Mouse (Mus musculus) adrenal gland, adult (tissue): ENCODE data around the gene Cnot11.

Experiments
- DNase-seq, 2 experiments: peaks; one replicate each; pipeline ENCODE4 v3.0.0; 2022 to 2023; ENCODE audit warnings: low spot score in 1 of 2; ENCODE audit not compliant: inconsistent age in 2 of 2

The Cnot11 gene

DNA sequence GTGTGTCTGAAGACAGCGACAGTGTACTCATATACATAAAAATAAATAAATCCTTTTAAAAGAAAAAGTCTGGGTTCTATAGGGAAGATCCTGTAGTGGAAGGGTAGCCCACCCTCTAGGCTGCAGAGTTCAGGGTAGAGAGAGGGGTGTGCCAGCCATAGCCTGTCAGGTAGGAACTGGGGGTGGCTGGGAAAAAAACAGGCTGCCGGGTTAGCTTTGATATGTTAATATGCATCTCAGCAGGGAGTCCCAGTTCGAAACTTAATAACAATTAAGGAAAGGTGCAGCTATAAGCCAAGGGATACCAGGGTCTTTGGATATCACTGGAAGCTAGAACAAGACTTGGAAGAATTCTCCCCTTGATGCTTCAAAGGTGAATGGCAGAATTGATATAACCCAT, 875 bp upstream of the Cnot11 start:
- DNase-seq = no peak

DNA sequence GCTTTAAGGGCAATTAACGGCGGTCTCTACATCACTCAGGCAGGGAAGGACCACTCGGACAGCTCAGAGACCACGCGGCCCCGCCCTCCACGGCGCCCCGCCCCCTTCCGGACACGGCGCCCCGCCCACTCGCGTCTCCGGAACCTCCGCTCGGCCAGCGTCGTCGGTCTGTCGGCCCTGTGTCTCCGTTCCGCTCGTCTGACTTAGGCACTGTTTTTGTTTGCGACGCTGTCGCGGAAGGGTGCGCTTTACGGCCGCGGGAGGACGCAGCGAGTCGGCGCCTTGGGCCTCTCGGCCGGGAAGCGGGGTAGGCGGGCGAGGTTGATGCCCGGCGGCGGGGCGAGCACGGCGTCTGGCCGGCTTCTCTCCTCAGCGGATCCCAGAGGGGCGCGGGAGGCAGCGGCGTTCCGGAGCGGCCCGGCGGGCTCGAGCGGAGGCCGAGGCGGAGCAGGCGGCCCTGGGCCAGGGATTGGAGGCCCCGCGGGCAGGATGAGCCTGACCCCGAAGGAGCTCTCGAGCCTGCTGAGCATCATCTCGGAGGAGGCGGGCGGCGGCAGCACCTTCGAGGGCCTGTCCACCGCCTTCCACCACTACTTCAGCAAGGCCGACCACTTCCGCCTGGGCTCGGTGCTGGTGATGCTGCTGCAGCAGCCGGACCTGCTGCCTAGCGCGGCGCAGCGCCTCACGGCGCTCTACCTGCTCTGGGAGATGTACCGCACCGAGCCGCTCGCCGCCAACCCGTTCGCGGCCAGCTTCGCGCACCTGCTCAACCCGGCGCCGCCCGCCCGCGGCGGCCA, 921 bp downstream of the Cnot11 start:
- DNase-seq = peak; percentile 98 to 99

DNA sequence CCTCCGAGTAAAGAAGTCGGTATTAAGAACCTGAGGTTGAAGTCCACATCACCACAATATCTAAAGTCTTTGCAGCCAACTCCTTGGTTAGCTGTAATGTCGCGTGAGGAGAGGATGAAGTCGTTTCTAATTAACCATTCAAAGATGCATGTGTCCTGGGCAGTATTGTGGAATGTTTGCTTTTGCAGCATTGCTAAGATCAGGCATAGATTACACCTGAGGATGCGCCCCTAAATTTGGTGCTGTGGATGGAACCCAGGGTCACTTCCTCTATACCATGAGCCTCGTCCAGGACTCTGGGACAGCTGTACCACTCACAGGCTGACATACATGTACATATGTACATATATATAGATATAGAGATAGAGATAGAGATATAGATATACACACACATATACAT, 1.9 kb downstream of the Cnot11 start:
- no peak for DNase-seq

DNA sequence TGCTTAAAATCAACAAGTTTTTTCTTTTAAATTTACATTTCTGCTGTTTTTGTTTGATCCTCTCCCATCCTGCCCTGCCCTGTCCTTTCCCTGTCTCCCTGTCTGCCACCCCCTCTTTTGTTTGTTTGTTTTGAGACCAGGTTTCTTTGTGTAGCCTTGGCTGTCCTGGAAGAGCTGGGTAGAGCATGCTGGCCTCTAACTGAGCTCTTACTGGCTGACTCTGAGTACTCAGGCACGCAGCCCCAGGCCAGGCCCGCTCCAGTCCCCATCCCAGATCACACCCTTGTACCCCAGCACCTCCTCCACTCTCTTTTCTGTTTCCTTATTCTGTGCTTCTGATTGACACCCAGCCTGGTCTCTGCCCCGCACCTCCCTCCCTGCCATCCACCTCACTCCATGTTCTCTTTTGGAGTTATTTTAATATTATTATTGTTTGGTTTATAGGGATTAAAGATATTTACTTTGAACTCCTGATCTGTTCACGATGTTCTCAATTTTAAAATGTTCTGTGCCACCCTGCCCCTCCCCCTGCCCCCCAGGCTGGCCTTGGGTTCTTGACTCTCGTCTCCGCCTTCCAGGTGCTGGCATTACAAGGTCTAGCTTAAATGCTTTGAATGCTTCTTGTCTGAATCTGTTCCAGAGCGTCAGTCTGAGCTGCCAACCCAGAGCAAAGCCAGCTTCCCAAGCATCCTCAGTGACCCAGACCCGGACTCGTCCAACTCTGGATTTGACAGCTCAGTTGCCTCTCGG, 3.0 kb downstream of the Cnot11 start:
- DNase-seq = peak; percentile 45 to 57

DNA sequence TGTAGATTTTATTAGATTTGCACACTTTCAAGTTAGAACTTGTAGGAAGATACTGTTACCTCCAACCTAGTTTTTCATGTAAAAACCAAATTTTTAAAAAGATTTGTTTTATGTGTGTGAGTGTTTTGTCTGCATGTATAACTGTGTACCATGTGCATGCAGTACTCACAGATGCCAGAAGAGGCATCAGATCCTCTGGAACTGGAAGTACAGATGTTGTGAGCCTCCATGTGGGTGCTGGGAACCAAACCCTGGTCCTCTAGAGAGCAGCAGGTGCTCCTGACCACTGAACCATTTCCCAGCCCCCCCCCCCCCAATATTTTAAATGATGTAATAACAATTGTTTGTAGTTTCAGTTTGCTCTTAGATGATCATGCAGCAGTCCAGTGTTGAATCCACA, 5.8 kb downstream of the Cnot11 start:
- no peak for DNase-seq

DNA sequence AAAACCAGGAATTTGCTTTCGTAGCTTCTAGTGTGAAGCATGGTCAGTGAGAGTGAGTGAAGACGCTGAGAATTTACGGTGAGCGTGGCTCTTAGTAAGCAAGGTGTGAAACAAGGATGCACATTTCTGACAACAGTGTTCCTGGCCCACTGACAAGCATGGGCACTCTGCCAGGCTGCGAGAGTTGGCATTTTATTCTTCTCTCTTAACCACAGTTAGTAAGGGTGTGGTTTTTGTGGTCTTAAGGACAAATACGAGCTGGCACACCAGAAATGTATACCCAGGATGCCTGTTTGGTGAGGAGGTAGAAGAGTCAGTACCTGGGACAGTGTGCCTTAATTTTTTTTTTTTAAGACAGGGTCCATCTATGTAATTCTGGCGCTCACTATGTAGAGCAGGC, 10.8 kb downstream of the Cnot11 start:
- DNase-seq = no peak

DNA sequence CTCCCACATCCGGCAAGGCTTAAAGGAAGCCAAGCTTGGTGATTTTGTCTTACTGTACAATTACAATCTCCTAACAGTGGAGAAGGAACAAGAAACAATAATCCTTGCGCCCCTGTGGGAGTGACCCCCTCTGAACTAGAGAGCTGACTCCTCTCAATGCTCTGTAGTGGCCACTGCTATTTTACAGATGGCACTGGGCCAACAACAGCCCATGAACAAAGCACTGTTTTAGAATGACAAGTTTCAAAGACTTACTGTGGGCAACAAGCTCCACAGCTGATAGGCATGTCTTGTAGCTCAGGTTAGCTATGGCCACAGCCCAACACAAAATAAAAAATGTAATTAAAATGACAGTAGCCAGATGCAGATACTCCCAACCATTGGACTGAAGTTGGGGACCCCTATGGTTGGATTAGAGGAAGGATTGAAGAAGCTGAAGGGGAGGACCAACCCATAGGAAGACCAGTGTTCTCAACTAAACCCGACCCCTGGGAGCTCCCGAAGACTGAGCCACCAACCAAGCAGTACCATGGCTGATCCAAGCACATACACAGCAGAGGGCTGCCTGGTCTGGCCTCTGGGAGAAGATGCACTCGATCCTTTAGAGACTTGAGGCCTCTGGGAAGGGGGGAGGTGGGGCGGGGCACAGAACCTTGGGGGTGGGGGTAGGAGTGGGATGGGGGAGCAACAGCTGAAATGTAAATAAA, 11.5 kb downstream of the Cnot11 start:
- DNase-seq = no peak

DNA sequence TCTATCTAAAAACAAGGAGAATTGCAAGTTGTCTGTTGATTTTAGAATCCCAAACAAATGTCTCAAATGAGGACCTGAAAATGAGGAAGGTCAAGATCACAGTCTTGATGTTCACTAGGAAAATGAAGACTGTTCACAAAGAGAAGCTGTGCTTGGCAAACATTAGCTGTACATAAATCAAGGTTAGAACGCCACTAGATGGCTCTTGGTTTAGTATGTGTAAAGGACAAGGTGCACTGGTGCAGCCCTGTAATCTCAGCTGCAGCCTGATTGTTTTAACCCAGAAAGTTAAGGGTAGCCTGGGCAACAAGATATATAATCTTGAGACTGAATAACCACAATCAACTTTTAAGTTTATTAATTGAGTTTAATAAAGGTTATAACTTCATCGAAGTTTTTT, 12.4 kb downstream of the Cnot11 start:
- no peak for DNase-seq

DNA sequence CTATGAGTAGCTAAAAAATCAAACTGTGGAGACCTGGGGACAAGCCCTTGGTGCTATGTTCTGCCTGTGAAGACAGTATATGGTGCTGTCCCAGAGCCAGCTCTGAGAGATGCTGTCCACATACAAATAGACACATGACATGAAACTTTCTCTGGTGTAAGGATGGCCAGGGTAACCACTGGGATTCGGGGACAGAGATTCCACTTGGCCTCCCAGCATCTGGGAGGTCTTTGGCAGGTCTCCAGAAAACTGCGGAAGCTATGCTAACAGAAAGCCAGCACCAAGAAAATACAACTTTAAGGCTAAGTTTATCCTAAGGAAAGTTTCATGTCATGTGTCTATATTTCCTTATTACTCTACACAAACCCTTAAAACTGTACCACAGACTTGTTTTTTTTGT, 15.0 kb downstream of the Cnot11 start:
- DNase-seq = no peak

DNA sequence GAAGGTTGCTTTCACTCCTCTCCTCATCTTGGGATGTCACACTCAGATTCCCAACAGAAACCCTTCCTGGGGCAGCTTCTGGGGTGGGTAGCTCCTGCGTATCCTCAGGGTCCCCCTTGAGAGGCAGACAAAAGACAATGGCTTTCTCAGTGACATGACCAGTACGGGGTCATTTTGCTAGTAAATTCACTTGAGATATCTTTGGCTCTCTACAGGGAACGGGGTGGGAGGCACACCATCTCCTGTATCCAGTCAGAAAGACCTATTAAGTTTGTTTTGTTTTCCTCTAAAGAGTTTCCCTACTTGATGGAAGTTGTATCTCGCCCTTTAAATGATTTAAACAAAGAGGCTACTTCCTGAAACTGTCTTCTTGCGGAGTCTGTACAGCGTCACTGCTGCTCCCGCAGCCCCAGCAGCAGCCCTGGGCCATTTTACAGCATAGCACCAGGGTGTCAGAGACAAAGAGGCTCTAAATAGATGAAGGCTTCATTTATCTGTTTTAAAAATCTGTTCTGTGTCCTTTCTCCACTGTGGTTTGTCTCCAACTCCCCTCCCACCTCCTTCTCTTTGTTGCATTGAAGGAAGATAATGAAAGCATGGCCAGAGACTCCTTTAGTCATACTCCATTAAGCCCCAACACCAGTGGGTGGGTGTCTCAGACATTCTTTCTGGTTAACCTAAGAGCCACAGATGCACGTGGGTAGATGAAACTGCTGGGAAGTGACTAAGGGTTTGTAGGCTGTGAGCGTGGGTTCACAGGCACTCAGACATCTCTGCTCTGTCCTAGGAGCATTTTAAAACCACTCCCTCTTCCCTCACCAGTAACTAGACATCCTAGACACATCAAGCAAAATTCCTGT, 21.0 kb downstream of the Cnot11 start:
- DNase-seq = no peak

DNA sequence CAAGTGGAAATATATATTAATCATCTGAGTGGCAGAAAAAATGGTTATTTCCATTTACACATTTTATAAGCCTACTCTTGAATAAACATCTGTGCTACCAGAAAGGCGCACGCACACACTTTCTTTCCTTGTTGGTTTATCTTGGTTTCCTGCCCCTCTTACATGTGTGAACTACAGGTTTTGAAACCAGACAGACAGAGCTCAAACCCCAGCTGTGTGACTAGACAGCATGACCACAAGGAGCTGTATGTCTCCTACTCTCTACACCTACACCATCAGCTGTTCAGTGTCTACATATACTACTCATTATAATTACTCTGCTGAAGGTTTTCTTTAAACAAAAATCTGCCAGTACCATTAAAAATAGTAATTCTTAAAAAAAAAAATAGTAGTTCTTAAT, 24.2 kb downstream of the Cnot11 start:
- DNase-seq = no peak

DNA sequence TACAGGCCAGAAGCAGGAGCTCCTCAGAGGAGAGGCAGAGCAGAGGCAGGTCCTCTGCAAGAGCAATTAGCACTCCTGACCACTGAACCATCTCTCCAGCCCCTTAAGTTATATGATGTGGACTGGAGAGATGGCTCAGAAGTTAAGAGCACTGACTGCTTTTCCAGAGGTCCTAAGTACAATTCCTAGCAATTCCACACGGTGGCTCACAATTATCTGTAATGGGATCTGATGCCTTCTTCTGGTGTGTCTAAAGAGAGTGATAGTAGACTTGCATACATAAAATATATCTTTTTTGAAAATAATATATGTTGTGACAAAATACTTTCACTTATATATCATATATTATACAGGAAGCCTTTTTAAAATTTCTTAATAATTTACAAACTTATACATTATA, 27.1 kb downstream of the Cnot11 start:
- no peak for DNase-seq

DNA sequence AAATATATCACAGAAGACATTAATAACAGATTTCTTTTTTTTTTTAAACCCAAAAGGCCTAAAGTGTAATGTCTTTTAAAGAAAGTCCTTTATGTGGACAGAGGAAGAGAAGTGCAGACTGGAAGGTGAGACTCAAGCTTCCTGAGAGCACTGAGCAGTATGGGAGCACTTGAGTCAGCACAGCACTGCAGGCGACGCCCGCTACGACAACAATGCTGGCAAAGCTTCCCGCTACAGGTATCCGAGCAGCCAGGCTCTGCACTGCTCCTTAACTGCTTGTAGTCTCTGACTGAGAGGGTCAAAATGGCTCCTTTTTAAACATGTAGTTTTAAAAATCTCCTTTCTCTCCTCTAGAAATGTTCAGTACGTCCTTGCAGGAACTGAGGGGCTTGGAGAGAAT, 28.4 kb downstream of the Cnot11 start:
- no peak for DNase-seq

DNA sequence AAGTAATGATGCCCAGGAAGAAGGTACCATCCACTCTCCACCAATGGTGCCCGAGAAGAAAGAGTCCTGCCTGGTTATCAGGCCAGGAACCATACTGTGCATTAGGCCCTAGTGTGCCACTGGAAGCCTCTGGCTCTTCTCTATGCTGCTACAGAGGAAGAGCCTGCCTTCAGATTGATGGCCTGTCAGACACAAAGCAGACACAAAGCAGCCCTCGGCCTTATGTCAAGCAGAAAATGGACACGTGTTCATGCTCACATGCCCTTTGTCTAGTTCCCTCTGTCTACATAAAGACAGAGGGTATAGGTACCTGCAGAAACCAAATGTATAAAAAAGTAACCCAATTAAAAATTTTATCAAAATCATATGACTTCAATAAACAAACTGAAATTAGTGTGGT, 29.8 kb downstream of the Cnot11 start:
- DNase-seq = no peak

DNA sequence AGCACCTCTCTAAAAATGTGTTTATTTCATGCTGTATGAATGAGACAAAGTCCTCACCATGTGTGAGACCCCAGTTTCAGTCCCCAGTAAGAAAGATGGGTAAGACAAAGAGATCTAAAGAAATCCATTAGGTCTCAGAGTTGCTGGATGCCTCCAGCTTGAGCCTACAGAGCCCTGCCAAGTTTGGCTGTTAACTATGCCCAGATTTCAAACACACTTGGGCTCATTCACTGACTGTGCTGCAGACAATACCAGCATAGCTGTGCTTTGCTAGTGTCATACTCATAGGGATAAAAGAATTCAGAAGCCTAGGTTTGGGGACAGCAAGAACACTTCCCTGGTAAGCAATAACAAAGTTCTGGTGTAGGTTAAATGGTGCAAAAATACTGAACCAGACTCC, 33.3 kb downstream of the Cnot11 start:
- no peak for DNase-seq

DNA sequence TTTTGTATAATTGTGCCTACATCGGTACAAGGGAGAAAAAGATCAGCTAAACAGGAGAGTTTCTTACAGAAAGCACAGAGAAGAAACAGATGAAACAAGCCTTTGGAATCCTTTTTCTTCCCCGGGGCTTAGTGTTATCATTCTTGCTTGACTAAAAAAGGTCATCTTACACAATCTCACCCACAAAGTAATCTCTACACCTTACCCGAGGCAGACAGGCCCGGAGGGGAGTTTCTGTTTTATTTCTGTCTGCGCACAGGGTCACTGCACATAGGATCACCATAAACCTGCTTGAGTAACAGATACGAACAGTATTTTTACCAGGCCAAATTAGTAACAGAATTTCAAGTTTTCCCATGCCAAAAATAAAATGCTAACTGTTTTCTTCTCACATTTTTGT, 36.9 kb downstream of the Cnot11 start:
- DNase-seq = peak in 1 of 2 experiments; percentile 47

DNA sequence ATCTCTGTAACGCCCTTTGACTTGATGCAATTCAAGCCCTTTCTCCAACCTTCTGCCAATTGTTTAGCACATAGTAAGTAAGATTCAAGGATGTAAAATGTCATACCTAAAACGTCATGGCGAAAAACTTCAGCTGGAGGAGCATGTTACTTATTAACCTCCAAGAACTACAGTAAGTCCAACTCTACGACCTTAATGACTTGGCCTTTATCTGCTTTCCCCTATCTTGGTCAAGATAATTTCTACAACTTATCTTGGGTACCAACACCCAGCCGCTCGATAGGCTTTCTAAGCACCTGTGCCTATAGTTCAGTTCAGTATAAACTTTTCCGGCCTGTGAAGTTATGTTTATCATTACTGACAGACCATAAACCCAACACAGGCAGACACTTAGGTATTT, 39.1 kb downstream of the Cnot11 start:
- DNase-seq = no peak

DNA sequence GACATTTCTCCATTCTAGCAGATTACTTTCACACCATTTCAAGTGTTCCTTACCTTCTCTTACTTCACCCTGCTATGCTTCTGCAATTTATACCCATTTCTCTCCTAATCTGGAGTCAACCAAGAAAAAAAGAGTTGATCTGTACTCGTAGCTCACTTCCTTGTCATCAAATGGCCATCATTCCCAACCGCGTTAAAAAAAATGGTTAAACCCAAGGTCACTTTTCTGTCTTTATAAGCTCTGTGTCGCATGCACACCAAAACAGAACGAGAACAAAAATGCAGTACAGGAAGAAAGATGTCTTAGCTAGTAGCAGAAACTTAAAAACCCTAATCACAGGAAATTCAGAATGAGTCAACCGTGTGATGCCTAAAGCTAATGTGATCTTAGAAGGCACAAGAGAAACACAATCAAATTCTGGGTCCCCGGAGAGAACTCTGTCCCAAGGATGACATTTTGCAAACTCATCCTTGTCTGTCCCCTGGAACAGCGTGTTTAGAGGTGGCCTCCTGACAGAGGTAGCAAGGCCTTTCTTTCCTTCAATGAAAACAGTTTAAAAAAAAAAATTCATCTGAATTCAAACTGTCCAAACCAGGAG, 41.1 kb downstream of the Cnot11 start:
- no peak for DNase-seq

DNA sequence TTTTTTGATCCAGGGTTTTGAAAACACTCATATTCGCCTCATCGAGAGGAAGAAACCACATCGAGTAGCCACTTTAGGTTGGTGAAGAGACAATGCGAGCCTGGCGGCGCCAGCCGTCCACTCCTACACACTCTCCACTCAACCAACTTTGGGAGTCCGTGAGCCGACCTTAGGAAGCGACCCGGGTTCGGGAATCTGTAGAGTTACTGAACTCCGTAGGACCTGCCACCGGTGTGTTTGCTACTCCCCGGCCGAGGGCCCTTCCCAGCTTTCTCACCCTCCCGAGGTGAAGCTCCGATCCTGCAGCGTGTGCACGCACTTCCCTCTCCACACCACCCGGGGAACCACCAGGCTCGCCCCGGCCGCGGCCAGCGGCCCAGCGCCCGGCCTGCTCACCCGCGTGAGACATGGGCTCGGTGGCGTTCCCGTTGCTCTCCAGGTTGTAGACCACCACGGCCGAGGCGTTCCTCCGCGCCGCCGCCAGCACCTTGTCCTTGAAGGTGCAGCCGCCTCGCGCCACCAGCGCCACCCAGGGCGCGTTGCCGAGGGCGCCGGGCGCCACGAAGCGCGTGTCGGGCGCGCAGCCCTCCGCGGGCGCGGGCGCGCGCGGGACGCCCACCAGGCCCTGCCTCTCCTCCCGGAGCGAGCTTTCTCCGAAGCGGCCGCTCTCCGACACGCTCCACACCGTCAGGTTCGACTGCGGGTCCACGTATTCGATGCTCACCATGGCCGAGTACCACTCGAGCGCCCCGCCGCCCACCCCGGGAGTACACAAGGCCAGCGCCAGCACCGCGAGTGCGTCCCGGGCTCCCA, 41.8 kb downstream of the Cnot11 start:
- DNase-seq = peak; percentile 72 to 91

DNA sequence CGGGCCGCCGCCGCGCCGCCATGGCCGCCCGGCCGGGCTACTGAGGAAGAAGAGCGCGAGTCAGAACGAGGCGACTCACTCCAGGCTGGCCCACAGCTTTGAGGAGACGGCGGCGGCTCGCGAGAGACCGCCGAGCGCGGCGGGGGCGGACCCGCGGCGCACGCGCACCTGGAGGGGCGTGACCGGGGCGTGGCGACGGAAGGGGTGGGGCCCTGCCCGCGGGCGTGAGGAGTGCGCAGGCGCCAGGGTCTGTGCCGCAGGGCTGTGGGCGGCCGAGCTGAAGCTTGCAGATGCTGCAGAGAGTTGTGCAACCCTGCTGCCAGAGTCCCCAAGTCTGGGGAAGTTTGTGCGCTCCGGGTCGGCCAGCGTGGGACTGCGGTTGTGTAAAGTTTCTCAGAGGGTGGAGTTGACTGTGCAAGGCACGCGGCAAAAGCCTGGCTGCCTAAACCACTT, 42.5 kb downstream of the Cnot11 start, which contains the start of gene Rnf149:
Gene Rnf149, minus strand, starts transcription at position 153 of the 453 bp plus-strand sequence.
- peak; percentile 97 to 99 for DNase-seq
